ENCODE assay signal across 7 mouse cellular contexts in the genomic region with DNA sequence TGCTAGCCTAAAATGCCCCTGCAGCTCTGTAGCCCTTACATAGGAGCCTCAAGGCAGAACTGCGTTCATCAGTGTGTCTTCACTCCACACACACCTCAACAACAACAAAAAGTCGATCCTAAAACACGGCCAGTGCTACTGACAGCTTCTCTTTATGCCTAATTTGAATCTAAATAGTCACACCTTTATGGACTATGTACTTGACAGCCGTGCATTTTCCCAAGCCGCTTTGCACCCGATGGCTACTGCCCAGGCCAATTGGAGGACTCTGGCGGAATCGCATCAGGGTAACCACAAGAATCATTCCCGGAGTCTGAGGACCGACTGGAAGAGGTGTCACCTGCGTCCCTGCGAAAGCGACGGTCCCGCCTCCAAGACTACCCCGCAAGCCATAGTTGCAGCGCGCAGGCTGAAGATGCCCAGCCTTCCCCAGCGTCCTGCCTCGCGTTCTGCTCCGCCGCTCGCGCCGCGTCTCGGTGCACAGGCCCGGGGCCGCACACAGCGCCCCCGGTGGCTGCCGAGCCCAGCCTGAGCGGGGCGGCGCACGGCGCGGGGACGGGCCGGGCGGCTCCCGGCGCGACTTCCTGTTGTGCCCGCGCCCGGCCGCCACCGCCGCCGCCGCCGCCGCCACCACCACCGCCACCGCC. TPM values are rescaled to one million over a fixed set of nuclear protein-coding genes. Genes with fewer than 3 reads are reported as not detected.
DNase-seq lines count a peak whose midpoint lies in the region; ATAC-seq lines count a peak whose summit lies in the region.

A gene (plus strand): TSS at position 545 of the 647 bp plus-strand sequence.

- intact Hi-C loops in gastrocnemius, postnatal 36 days (cut with DNase I) = no loop called here
- intact Hi-C loops in left cerebral cortex, postnatal 25 days (cut with DNase I) = no loop called here

- H3K9ac ChIP-seq in intestine, embryonic 14.5 days (ENCODE audit: low read length) = peak within 1 kb of the TSS; percentile 79

- H3K9me3 ChIP-seq in intestine, embryonic 14.5 days (ENCODE audit: control insufficient read depth, low read length) = no peaks in the 10 kb centered on the region

- peaks cover 13% of the 10 kb centered on the region for H3K36me3 ChIP-seq in intestine, embryonic 14.5 days (ENCODE audit: control insufficient read depth, insufficient read depth, low read length)

- peak within 1 kb of the TSS; percentile 59 for H3K4me2 ChIP-seq in intestine, embryonic 14.5 days (ENCODE audit: low read length)

- H3K27ac ChIP-seq in intestine, embryonic 14.5 days (ENCODE audit: low read depth) = peak within 1 kb of the TSS; percentile 84

- peaks cover 25% of the 10 kb centered on the region for H3K4me1 ChIP-seq in intestine, embryonic 14.5 days (replicated peaks; ENCODE audit: control insufficient read depth, insufficient read depth, low read length)

- H3K4me3 ChIP-seq in intestine, embryonic 14.5 days (ENCODE audit: low read depth, low read length) = peak within 1 kb of the TSS; percentile 72

- DNase-seq in adrenal gland, adult 2 months = peak; percentile 90
- DNase-seq in embryo, embryonic 10.5 days (ENCODE audit: low spot score) = peak; percentile 84
- DNase-seq in gastrocnemius, postnatal 36 days = peak; percentile 55 to 63
- peak; percentile 84 for DNase-seq in intestine, embryonic 14.5 days (ENCODE audit: low spot score)
- DNase-seq in left cerebral cortex, postnatal 25 days (ENCODE audit: low spot score in 2 of 2) = peak; percentile 82 to 85
- peak; percentile 75 for DNase-seq in right cerebral cortex, postnatal 14 days

- no peaks in the 10 kb centered on the region for H3K27me3 ChIP-seq in intestine, embryonic 14.5 days (replicated peaks; ENCODE audit: control insufficient read depth, insufficient read depth, low read length)

- WGBS in intestine, embryonic 14.5 days = under 1% methylated on average over 45 of the region's 57 CpGs

- peak; percentile 65 for ATAC-seq in intestine, embryonic 14.5 days (replicated peaks; ENCODE audit: low FRiP score, low TSS enrichment, low read depth)
- peak; percentile 43 for ATAC-seq in megakaryocyte-erythroid progenitor cell, adult 5-6 weeks (replicated peaks; ENCODE audit: low FRiP score, low TSS enrichment, poor library complexity, severe bottlenecking)

RNA-seq across cellular contexts. Expression of the gene that starts here (rescaled TPM):
- 10 to 100 TPM; 71.2 to 90.8 TPM for total RNA-seq in adrenal gland, adult 2 months (2021)
- 524 and 593 TPM in 2 replicates for polyA plus RNA-seq in adrenal gland, adult 2 months (2012; rRNA removed)
- 10 to 100 TPM; 62.7 to 66.0 TPM for total RNA-seq in gastrocnemius, postnatal 36 days (2021)
- 28.4 and 36.8 TPM in 2 replicates for polyA plus RNA-seq in intestine, embryonic 14.5 days (2014; fragmentation: Nextera tagmentation; extraction: Ambion mirVana)
- total RNA-seq in left cerebral cortex, postnatal 25 days (2021) = 10 to 100 TPM; 32.3 to 32.9 TPM
- 70.8 and 72.9 TPM in 2 replicates for total RNA-seq in megakaryocyte-erythroid progenitor cell, adult 5-6 weeks (2014; fragmentation: Nextera tagmentation)
- total RNA-seq in megakaryocyte-erythroid progenitor cell, adult 5-6 weeks (2017) = 11.2 and 16.8 TPM in 2 replicates

Comparison
In these comparisons a context has a peak if more than half of its experiments do, and no peak if none do; other contexts are left out.
1. Peak in every context shown above with its lines: DNase-seq, ATAC-seq, H3K4me3 ChIP-seq and H3K27ac ChIP-seq.
2. RNA of the gene that starts here (polyA plus RNA-seq): 524 to 593 TPM in adrenal gland, adult 2 months; 28.4 to 36.8 TPM in intestine, embryonic 14.5 days; every median in the first group is over 10 times any median in the second.